Mouse (Mus musculus) cerebellum, postnatal 10 days (tissue): ENCODE measurements around the gene Sgcd.

ENCODE experiments used
- DNase-seq, 2 experiments: peaks; one replicate each; pipeline ENCODE4 v3.0.0; 2021; ENCODE audit warnings: mixed read lengths in 2 of 2

The Sgcd gene

GRCm38 (mm10) chr11:47250301-47250700 is 738.5 kb downstream of the Sgcd start:
- no peak for DNase-seq

GRCm38 (mm10) chr11:47248345-47248893 is 740.4 kb downstream of the Sgcd start:
- DNase-seq = peak; percentile 46 to 52

DNA sequence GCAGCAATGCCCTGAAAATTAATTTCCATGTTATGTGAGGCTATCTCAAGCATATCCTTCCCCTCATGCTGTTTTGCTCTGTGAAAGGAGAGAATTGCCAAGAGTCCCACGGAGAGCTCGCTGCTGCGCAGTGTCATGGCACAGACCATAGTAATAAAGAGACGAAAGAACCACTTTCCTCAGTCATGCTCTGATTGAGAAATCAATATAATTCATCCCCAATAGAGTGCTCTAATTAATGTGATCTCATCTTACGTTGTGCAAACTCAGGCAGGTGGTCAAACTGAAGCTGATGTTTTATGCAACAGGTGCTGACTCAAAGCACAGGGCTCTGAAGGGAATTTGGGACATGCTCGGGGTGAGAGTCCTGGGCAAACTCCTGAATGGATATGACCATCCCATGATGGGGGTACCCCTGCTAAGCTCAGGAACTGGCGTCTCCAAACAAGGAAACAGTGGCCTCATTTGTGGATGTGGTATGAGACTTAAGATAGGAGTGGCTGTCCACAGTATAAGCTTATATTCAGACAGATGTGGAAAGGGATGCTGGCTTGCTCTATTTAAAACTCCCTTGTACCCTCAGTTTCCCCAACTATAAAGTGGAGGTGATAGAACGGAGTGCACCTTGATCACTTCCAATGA is 740.9 kb downstream of the Sgcd start:
- peak; percentile 19 to 53 for DNase-seq

DNA sequence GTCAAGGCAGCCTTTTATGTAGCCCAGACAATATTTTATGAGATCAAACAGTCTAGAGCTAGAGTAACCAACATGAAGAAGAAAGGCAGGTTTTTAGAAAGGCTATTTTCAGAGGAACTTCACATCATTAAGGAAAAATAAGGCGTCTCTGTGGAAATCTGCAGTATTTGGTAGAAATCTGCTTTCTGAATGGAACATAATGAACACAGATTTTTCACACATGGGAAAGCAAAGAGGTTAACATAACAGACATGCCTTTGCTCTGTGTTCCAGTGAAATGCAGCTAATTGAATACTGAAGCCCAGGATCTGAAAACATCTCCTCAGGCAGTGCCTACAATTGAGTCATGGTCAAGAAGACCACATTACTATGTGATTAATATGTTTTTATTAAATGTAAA is 746.4 kb downstream of the Sgcd start:
- DNase-seq = no peak

DNA sequence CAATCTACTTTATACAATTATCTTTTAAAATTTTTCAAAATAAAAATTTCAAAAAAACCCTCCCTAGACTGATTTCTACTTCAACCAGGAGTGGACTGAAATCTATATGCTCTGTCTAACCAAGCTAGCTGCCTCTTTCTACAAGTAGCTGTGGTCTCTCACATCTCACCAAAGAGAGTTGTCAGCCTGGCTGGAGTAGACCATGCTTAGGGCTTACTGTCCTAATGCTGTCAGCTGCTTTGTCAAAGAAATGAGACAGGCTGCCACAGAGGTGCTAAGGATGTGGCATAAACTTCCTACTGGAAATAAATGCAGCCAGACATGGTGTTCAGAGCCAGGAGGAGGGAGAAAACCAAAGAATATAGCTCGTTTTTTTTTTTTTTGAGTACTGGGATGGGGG is 760.5 kb downstream of the Sgcd start:
- DNase-seq = no peak

GRCm38 (mm10) chr11:47224148-47224547 is 764.6 kb downstream of the Sgcd start:
- no peak for DNase-seq

DNA sequence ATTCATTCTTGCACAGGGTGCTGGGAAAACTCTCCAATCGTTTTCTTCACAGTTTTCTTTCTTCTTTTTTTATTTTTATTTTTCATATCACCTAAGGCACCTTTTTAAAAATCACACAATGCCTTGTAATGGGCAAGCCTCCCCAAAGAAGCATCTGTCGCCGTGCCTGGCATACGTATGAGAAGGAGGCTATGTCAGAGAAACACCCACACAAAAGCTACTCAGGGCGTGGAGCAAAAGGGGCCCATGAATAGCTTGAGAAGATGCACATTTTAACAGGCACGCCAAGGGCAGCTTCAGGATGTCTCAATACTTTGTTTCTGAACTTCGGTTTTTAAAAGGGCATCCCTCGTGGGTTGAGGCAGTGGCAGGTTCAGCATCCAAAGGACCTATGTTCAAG is 777.2 kb downstream of the Sgcd start:
- no peak for DNase-seq

DNA sequence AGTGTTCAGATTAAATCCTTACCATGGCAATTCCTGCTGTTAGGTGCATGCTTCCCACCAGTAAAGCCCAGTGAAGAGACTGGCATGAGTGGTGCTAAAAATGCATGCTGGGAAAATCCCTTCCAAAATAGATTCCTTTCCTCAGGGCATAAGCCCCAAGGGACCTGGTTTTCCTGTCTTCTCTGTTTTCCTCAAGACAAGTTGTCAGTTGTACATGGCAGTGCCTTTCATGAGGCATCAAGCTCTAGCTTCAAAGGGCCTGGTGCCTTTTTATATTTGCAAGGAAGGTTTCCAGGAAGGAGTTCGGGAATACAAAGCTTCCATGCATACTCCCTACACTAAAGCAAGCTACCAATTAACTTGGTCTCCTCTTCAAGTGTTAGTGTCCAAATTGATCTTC is 782.3 kb downstream of the Sgcd start:
- no peak for DNase-seq

- no peak for DNase-seq
Observed at GRCm38 (mm10) chr11:47199106-47199505, 789.7 kb downstream of the Sgcd start.

GRCm38 (mm10) chr11:47188556-47188955 is 800.2 kb downstream of the Sgcd start:
- DNase-seq = no peak

- no peak for DNase-seq
Observed at GRCm38 (mm10) chr11:47174977-47175376, 813.8 kb downstream of the Sgcd start.

DNA sequence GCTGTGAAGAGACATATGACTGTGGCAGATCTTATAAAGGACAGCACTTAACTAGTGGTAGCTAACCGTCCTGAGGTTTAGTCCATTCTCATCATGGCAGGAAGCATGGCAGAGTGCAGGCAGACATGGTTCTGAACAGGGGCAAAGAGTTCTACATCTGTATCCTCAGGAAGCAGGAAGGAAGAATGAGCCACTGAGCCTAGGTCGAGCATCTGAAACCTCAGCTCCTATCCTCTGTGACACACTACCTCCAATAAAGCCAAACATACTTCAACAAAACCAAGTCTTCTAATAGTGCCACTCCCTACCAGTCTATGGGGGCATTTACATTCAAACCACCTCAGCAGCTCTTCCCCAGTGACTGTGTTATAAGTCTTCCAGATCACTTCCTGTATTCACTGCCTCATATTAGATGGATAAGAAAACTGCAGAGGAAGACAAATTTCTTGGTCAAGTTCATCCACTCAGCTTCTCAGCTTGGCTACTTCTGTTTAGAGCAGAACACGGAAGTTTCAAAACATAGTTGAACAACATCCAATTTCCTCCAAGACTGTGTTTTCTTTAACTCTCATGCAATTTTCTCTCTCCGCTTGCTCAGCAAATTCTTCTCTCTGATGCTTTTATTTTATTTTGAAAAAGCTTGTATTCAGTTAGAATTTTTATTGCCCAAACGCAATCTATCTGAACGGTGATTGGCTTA is 817.7 kb downstream of the Sgcd start:
- no peak for DNase-seq

- DNase-seq = peak; percentile 21 to 29
Observed at GRCm38 (mm10) chr11:47167376-47167775, 821.4 kb downstream of the Sgcd start.

DNA sequence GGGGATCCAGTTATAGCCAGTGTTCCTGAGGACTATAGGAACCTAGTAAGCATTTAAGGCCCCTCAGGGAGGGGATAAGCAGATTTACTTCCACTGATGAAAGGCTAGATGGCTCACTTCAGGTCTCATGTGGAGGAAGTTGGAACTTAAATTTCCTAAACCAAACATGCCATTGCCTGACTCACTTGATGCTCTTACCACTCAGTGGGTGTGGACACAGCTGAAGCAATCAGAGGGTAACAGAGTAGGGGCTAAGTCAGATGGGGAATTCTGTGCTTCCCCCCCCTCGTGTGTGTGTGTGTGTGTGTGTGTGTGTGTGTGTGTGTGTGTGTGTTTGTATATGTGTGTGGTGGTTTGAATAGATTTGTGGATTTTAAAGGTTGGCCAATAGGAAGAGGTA is 830.7 kb downstream of the Sgcd start:
- no peak for DNase-seq

DNA sequence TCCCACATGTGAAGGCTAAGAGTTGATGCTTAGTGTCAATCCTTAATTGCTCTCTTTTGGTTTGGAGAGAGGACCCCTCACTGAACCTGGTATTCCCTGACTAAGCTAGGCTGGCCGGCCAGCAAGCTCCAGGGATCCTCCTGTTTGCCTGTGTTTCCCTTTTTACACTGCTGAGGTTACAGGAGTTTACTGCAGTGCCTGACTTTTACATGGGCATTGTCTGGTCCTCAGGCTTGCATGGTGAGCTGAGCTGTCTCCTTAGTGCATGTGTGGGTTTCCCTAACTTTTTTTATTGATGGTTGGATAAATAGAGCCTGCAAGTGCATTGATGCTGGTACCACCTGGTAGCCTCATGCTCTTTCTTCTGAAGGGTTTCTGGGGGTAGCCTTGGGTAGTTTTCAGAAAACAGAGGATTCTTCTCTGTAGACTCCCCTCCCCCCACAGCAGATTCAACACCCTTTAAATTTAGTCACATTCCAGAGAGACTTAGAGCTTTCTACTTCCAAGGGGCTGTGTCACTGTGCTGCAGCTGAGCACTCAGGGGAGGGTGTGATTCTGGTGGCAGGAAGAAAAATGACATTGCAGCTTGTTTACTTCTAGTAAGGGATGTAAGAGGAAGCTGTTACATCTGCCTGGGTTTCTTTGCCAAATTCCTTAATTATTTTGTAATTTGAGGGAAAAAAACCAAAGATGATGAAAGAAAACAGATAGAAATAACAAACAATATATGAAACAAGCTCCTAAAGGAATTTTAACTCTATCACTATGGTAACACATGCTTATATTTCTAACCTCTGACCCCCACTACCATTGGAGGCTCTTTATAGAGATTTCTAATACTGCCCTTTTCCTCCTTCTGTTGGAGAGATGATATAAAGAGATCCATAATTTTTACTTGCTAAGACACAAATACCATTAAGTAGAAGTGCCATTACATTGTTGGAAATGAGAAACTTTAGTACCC is 831.8 kb downstream of the Sgcd start:
- no peak for DNase-seq

- DNase-seq = no peak
Observed at GRCm38 (mm10) chr11:47154837-47155430, 833.8 kb downstream of the Sgcd start.

DNA sequence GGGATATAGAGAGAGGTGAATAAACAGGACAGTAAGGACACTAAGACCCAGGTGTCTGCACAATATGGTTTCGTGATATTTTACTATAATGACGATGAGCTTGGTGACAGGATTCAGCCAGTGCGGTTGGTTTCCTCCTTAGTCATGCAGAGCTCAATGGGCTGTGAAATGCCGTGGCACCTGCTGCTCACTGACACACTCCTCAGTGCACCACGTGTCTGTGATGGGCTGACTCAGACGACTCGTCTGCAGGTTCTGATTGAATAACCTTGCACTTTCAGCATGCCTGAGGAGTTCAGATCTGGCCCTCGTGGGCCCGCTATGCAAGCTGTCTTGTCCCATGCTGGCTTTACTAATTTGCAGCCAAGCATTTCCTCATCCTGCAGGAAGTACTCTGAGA is 839.2 kb downstream of the Sgcd start:
- DNase-seq = peak; percentile 73 to 84

- DNase-seq = no peak
Observed at GRCm38 (mm10) chr11:47139867-47140266, 848.9 kb downstream of the Sgcd start.

DNA sequence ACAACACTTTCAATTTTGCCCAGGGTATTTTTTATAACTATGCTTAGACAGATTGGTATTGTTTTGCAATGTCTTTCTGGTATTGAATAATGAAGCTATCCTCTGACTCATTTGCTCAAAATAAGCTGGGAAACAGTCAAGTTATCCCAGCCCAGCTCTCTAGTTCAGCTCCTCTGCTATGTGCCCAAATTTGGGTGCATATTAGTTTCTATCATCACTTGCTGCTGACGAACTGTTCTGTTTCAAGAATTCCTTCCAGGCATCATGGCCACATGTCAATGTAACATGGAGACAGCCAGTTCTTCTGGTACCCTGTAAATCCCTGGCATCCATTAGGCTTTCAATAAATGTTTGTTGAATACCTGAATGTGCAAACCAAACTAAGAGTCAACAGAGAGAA is 849.5 kb downstream of the Sgcd start:
- DNase-seq = no peak

- no peak for DNase-seq
Observed at GRCm38 (mm10) chr11:47132410-47132809, 856.4 kb downstream of the Sgcd start.

GRCm38 (mm10) chr11:47130432-47130831 is 858.3 kb downstream of the Sgcd start:
- no peak for DNase-seq

DNA sequence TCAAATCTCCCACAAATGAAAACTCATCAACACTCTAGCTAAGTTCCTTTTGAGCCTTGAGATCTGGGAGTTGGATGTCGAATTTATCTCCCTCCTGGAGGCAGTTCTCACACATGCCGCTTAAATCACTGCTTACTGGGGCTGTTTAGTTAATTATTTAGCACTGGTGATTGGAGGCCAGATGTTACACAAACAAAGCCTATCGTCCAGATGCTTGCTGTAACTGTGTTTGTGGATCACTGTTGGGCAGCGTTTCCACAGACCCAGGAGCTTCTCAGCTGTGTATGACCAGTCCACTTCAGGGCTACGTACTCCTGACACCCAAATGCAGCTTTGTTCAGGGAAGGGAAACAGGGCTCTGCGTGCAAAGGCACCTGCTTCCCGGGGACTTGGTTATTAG is 858.8 kb downstream of the Sgcd start:
- DNase-seq = no peak

GRCm38 (mm10) chr11:47129166-47129565 is 859.6 kb downstream of the Sgcd start:
- DNase-seq = no peak
